Mouse (Mus musculus): Measurements from ENCODE around the gene Ggcx.

The Ggcx gene

DNA sequence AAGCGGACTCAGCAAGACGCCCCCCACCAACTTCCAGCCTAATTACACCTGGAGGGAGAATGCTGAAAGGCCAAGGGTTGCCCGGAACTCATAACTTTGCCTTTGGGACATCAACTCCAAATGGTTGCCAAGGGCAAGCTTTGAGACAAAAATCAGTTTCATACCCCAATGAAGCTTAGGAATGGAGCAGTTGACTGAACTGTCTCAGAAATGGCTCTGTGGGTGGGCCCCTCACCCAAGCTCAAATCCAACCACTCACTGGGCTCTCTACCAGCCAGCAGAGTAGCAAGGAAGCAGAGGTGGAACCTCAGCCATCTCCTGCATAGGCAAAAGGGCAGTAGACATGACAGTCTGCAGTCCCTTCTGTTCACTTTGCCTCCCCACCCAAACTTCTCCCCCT, 26.3 kb upstream of the Ggcx start:
- no peak for DNase-seq (ENCODE audit: low spot score in 2 of 2)

- DNase-seq (ENCODE audit: low spot score in 2 of 2), result no peak
These were observed 25.8 kb upstream of the Ggcx start for GRCm38 (mm10) chr6:72388266-72388665.

- no peak for DNase-seq (ENCODE audit: low spot score in 2 of 2)
These were observed 25.2 kb upstream of the Ggcx start for GRCm38 (mm10) chr6:72388791-72389329.

GRCm38 (mm10) chr6:72389471-72389940, 24.6 kb upstream of the Ggcx start:
- no peak for DNase-seq (ENCODE audit: low spot score in 2 of 2)

DNA sequence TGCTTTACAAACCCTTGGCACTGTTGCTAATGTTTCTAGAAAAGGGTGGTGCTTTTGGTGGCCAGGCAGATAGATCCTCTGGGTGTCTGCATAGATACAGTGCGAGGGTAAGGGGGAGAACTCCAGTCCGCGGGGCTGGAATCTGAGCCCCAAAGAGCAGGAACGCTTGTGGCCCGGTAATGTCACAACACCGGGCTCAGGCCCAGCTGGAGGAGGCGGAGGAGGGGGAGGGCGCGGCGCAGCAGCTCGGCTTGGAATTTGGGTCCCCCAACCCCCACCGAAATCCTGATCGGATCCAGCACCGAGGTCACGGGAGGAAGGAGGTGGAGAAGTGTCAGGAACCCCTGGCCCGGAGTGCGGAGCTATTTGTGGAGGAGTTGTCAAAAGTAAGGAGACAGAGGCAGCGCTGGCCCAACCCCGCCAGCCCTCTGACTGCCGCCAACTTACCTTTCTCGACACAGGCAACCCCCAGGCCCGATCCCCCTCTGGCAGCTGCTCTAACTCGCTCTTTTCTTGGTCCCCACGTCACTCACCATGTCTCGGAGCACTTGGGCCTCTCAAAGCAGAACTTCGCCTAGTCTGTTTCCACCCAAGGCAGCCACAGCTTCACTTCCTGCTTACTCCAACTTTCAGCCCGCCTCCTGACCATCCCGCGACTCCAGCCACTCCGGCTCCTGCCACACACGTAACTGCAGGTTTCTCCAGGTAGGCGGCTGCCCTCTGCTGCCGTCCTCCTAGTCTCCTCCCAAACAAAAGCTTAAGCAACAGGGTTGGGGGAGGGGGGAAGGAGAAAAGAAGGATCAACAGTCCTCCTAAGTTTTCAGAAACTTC, 24.0 kb upstream of the Ggcx start, which contains the start of gene Vamp8:
Gene Vamp8 (minus strand): TSS at position 763 of the 831 bp plus-strand sequence.
- peak in 1 of 2 experiments; percentile 22 for DNase-seq (ENCODE audit: low spot score in 2 of 2)

GRCm38 (mm10) chr6:72390795-72391521, 23.1 kb upstream of the Ggcx start:
- DNase-seq (ENCODE audit: low spot score in 2 of 2), result no peak

- DNase-seq (ENCODE audit: low spot score in 2 of 2), result no peak
These were observed 21.8 kb upstream of the Ggcx start for GRCm38 (mm10) chr6:72392341-72392740.

GRCm38 (mm10) chr6:72396837-72397251, 17.3 kb upstream of the Ggcx start:
- DNase-seq (ENCODE audit: low spot score in 2 of 2), result no peak

DNA sequence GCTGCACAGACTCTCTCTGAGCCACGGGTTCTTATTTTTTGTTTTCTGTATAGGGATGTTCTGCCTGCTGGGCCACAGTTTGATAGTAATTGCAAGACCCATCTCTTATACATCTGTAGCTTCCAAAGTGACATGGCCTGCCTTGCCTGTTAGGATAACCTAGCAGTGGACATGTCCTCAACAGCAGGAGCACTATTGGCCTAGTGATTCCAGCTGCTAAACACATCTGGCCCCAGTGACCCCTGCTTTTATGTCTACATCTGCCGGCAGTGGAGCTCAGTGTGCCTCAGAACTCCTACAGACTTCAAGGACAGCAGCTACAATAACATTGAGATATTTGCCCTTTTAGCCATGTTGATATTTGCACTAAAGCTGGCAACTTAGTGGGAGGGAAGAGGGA, 14.1 kb upstream of the Ggcx start:
- no peak for DNase-seq (ENCODE audit: low spot score in 2 of 2)

DNA sequence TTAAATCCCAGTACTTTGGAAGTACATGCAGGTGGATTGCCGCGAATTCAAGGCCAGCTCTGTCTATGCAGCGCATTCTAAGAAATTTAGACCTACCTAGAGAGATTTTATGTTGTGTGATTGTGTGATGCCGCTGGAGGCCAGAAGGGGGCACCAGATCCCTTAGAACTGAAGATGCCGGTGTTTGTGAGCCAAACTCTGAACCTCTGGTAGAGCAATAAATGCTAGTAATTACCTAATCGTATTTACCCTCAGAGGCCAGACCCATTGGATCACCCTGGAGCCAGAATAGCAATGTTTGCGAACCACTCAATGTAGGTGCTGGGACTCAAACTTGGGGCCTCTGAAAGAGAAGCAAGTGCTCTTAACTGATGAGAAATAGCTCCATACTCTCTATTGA, 12.2 kb upstream of the Ggcx start:
- peak; percentile 58 to 71 for DNase-seq (ENCODE audit: low spot score in 2 of 2)

- no peak for DNase-seq (ENCODE audit: low spot score in 2 of 2)
These were observed 8.8 kb upstream of the Ggcx start for GRCm38 (mm10) chr6:72405356-72405755.

GRCm38 (mm10) chr6:72407119-72407518, 7.0 kb upstream of the Ggcx start:
- DNase-seq (ENCODE audit: low spot score in 2 of 2), result peak; percentile 70 to 76

- peak in 1 of 2 experiments; percentile 53 for DNase-seq (ENCODE audit: low spot score in 2 of 2)
These were observed 4.5 kb upstream of the Ggcx start for GRCm38 (mm10) chr6:72409567-72409966.

GRCm38 (mm10) chr6:72410003-72410402, 4.1 kb upstream of the Ggcx start:
- no peak for DNase-seq (ENCODE audit: low spot score in 2 of 2)

- no peak for DNase-seq (ENCODE audit: low spot score in 2 of 2)
These were observed 3.6 kb upstream of the Ggcx start for GRCm38 (mm10) chr6:72410518-72410917.

DNA sequence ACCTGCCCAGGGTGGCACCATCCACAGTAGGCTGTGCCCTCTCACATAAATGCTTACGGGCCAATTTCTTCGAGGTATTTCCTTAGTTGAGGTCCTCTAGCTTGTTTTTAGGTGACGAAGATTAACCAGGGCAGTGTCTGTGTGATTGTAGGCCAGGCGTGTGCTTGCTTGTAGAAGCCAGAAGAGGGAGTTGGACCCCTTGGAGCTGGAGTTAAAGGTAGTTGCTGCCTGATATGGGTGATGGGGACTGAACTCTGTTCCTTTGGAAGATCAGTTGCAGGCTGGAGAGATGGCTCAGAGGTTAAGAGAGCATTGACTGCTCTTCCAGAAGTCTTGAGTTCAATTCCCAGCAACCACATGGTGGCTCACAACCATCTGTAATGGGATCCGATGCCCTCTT, 1.1 kb downstream of the Ggcx start:
- DNase-seq (ENCODE audit: low spot score in 2 of 2), result no peak

DNA sequence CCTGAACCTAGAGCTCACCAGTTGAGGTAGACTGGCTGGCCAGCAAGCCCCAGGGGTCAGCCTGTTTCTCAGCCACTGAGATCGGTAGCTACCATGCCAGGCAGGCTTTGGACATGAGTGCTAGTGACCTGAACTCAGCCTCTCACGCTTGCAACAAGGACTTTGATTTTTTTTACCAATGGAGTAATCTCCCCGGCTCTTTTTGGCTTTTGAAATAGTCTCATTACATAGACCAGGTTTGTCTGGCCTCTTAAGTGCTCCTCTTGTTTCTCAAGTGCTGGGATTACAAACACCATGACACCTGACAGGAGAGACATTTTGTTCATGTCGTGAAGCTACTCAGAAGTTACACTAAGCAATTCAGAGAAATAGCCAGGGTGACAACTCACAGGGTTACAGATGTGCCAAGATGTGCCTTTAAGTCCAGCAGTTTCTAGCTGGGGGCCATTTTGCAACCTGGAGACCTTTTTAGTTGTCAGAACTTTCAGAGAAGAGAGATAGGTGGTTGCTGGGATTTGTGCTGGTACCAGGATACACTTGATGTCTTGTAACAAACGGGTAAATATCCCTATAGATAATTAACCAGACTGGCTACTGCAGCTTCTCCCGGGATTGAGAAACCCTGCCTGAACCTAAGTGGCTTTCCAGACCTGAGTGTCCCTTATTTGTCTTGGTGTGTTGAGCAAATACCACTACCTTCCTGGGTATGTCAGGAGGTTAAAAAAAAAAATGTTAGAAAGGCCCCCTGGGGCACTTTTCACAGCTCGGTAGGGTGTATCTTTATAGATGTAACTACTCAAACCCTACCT, 2.1 kb downstream of the Ggcx start:
- DNase-seq (ENCODE audit: low spot score in 2 of 2), result no peak

GRCm38 (mm10) chr6:72418279-72418678, 4.2 kb downstream of the Ggcx start:
- DNase-seq (ENCODE audit: low spot score in 2 of 2), result no peak

DNA sequence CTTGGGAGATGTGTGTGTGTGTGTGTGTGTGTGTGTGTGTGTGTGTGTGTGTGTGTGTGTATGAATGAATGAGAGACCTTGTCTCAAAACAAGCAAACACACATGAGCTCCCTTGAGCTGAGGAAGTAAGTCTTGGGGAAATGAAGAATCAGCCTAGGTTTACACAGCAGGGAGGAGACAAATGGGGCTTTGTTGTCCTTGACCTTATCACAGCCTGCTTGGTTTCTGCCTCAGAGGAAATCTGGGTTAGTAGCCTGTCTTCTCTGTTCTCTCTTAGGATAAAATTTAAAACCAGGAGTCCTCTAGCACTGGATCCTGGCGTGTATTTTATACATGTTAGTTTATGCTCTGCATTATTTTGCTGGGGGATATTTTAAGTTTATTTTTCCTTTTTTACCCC, 5.7 kb downstream of the Ggcx start:
- DNase-seq (ENCODE audit: low spot score in 2 of 2), result no peak

DNA sequence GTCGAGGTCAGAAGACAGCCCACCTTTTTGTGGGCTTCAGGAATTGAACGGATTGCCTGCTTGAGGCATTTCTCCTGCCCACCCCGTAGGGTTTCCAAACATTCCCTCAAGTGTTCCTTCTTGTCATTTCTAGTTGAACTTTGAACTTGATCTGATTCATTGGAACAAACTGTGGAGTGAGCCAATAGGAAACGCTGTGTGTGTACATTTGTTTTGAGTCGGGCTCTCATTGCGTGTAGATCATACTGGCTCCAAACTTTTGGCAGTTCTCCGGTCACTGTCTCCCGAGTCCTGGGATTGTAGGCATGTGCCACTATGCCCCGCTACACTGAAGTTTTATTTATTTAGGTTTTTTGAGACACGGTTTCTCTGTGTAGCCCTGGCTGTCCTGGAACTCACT, 6.8 kb downstream of the Ggcx start:
- DNase-seq (ENCODE audit: low spot score in 2 of 2), result no peak

- DNase-seq (ENCODE audit: low spot score in 2 of 2), result no peak
These were observed 11.5 kb downstream of the Ggcx start for GRCm38 (mm10) chr6:72425646-72426045.

- peak; percentile 71 to 74 for DNase-seq (ENCODE audit: low spot score in 2 of 2)
These were observed 13.9 kb downstream of the Ggcx start for GRCm38 (mm10) chr6:72428036-72428435.
